ENCODE assay signal across 27 mouse cellular contexts in genomic region chr9:71151386-71151785, GRCm38 (mm10). TPM values are rescaled to one million over a fixed set of nuclear protein-coding genes. Genes with fewer than 3 reads are reported as not detected.
DNase-seq lines count a peak whose midpoint lies in the region; ATAC-seq lines count a peak whose summit lies in the region.
"Had no signal": no experiment of that assay in that cellular context is flagged by ENCODE, and none has a peak within 500 bp of the region (broad histone marks: within the 10 kb centered on the region; RNA-seq: fewer than 3 reads in every experiment).

No protein-coding gene starts in this region.

- H3K36me3 ChIP-seq in midbrain, embryonic 10.5 days: no peaks in the 10 kb centered on the region
- H3K36me3 ChIP-seq in midbrain, embryonic 13.5 days: no peaks in the 10 kb centered on the region
- H3K36me3 ChIP-seq in liver, embryonic 13.5 days: no peaks in the 10 kb centered on the region
- H3K36me3 ChIP-seq in embryonic facial prominence, embryonic 10.5 days (replicated peaks): no peaks in the 10 kb centered on the region
- H3K36me3 ChIP-seq: hindbrain, embryonic 12.5 days; limb, embryonic 13.5 days; midbrain, embryonic 12.5 days; neural tube, embryonic 13.5 days had no signal

- no peaks in the 10 kb centered on the region for H3K9me3 ChIP-seq in midbrain, embryonic 10.5 days (replicated peaks)
- H3K9me3 ChIP-seq in midbrain, embryonic 13.5 days: no peaks in the 10 kb centered on the region
- H3K9me3 ChIP-seq in liver, embryonic 13.5 days (replicated peaks): no peaks in the 10 kb centered on the region
- no peaks in the 10 kb centered on the region for H3K9me3 ChIP-seq in embryonic facial prominence, embryonic 10.5 days
- H3K9me3 ChIP-seq: hindbrain, embryonic 12.5 days; limb, embryonic 13.5 days; midbrain, embryonic 12.5 days; neural tube, embryonic 13.5 days had no signal

- peak; percentile 15 for DNase-seq in heart, adult 11 months
- no peak for DNase-seq in heart, postnatal 14 days
- no peak for DNase-seq in midbrain, embryonic 10.5 days (ENCODE audit: low spot score)
- no peak for DNase-seq in liver, embryonic 13.5 days
- peak; percentile 38 for DNase-seq in retina, embryonic 14.5 days (ENCODE audit: low spot score)
- DNase-seq in embryonic facial prominence, embryonic 10.5 days (ENCODE audit: low spot score): no peak
- DNase-seq in layer of hippocampus, postnatal 14 days (ENCODE audit: low spot score in 2 of 2): no peak
- DNase-seq: adrenal gland, postnatal 25 days; cerebellum, adult 2 months; cerebellum, postnatal 14 days; gastrocnemius, adult 2 months; kidney, adult 11 months; kidney, postnatal 14 days; layer of hippocampus, adult 9-11 months; lung, adult 2 months; lung, postnatal 10 days; right cerebral cortex, postnatal 25 days; spleen, adult 18-20 months; thymus, adult 2 months; thymus, postnatal 4 days had no signal

- H3K4me2 ChIP-seq in midbrain, embryonic 13.5 days (replicated peaks): no peak overlapping the region
- H3K4me2 ChIP-seq in liver, embryonic 13.5 days: no peak overlapping the region
- H3K4me2 ChIP-seq: hindbrain, embryonic 12.5 days; limb, embryonic 13.5 days; midbrain, embryonic 12.5 days; neural tube, embryonic 13.5 days had no signal

- WGBS in midbrain, embryonic 10.5 days: 66% methylated on average over 6 of the region's 6 CpGs
- WGBS in midbrain, embryonic 13.5 days: 40% methylated on average over 6 of the region's 6 CpGs
- 75% methylated on average over 6 of the region's 6 CpGs for WGBS in liver, embryonic 13.5 days (ENCODE audit: insufficient replicate concordance)
- WGBS in embryonic facial prominence, embryonic 10.5 days: 52% methylated on average over 6 of the region's 6 CpGs

- H3K9ac ChIP-seq in midbrain, embryonic 13.5 days (replicated peaks): no peak overlapping the region
- peak overlapping the region; percentile 26; the same call in 1 of the 2 replicates for H3K9ac ChIP-seq in liver, embryonic 13.5 days
- H3K9ac ChIP-seq: hindbrain, embryonic 12.5 days; limb, embryonic 13.5 days; midbrain, embryonic 12.5 days; neural tube, embryonic 13.5 days had no signal

- no peaks in the 10 kb centered on the region for H3K27me3 ChIP-seq in midbrain, embryonic 10.5 days (ENCODE audit: low read depth, poor library complexity, severe bottlenecking)
- H3K27me3 ChIP-seq in midbrain, embryonic 13.5 days: no peaks in the 10 kb centered on the region
- H3K27me3 ChIP-seq in liver, embryonic 13.5 days: no peaks in the 10 kb centered on the region
- H3K27me3 ChIP-seq in embryonic facial prominence, embryonic 10.5 days (replicated peaks; ENCODE audit: low read depth, poor library complexity, severe bottlenecking): no peaks in the 10 kb centered on the region
- H3K27me3 ChIP-seq: hindbrain, embryonic 12.5 days; limb, embryonic 13.5 days; midbrain, embryonic 12.5 days; neural tube, embryonic 13.5 days had no signal

- H3K27ac ChIP-seq in midbrain, embryonic 10.5 days (replicated peaks): 0 out of 2 replicates have a peak overlapping the region, but pooled peaks have one; percentile 46
- no peak overlapping the region for H3K27ac ChIP-seq in midbrain, embryonic 13.5 days
- peak overlapping the region; percentile 79 for H3K27ac ChIP-seq in liver, embryonic 13.5 days
- no peak overlapping the region; the same call in 1 of the 2 replicates for H3K27ac ChIP-seq in embryonic facial prominence, embryonic 10.5 days (replicated peaks)
- H3K27ac ChIP-seq: gastrocnemius, adult 2 months; hindbrain, embryonic 12.5 days; limb, embryonic 13.5 days; midbrain, embryonic 12.5 days; neural tube, embryonic 13.5 days had no signal

- peaks cover 6% of the 10 kb centered on the region; the same call in 1 of the 2 replicates for H3K4me1 ChIP-seq in midbrain, embryonic 10.5 days
- H3K4me1 ChIP-seq in midbrain, embryonic 13.5 days (replicated peaks): 0 out of 2 replicates have a peak, but pooled peaks cover 4% of the 10 kb centered on the region
- peaks cover 84% of the 10 kb centered on the region for H3K4me1 ChIP-seq in liver, embryonic 13.5 days (replicated peaks)
- no peaks in the 10 kb centered on the region for H3K4me1 ChIP-seq in embryonic facial prominence, embryonic 10.5 days
- H3K4me1 ChIP-seq: hindbrain, embryonic 12.5 days; limb, embryonic 13.5 days; midbrain, embryonic 12.5 days; neural tube, embryonic 13.5 days had no signal

- no peak overlapping the region for H3K4me3 ChIP-seq in midbrain, embryonic 10.5 days
- H3K4me3 ChIP-seq in midbrain, embryonic 13.5 days (replicated peaks): no peak overlapping the region
- no peak overlapping the region for H3K4me3 ChIP-seq in liver, embryonic 13.5 days (replicated peaks)
- H3K4me3 ChIP-seq in embryonic facial prominence, embryonic 10.5 days: no peak overlapping the region
- H3K4me3 ChIP-seq: erythroblast, embryonic 14.5 days; gastrocnemius, adult 2 months; hindbrain, embryonic 12.5 days; limb, embryonic 13.5 days; midbrain, embryonic 12.5 days; neural tube, embryonic 13.5 days had no signal

- ATAC-seq in midbrain, embryonic 13.5 days: no peak
- no peak for ATAC-seq in liver, embryonic 13.5 days (ENCODE audit: low read depth)
- ATAC-seq: forebrain, embryonic 16.5 days had no signal

- intact Hi-C loops in heart, postnatal 14 days (cut with DNase I): no loop called here

RNA-seq across cellular contexts. Expression of gene Aqp9, which starts 17.1 kb away (rescaled TPM):
- under 1 TPM; 0.73 to 0.84 TPM for total RNA-seq in heart, postnatal 14 days (2021)
- polyA plus RNA-seq in midbrain, embryonic 10.5 days (2016; fragmentation: Nextera tagmentation; extraction: Ambion mirVana): 0.05 and 0.14 TPM in 2 replicates
- polyA plus RNA-seq in midbrain, embryonic 13.5 days (2015; fragmentation: Nextera tagmentation; extraction: Ambion mirVana): 0.43 and 0.58 TPM in 2 replicates
- 8.3 and 9.3 TPM in 2 replicates for polyA plus RNA-seq in liver, embryonic 13.5 days (2015; fragmentation: Nextera tagmentation; extraction: Ambion mirVana)
- polyA plus RNA-seq in embryonic facial prominence, embryonic 10.5 days (2016; fragmentation: Nextera tagmentation; extraction: Ambion mirVana): 0.16 TPM in 1 of 2 replicates, not detected in the other
- 1 to 10 TPM; 2.1 to 2.3 TPM for total RNA-seq in layer of hippocampus, postnatal 14 days (2021)
- total RNA-seq: gastrocnemius, adult 2 months had no signal
- polyA plus RNA-seq: hindbrain, embryonic 12.5 days had no signal

Comparison
In these comparisons a context has a peak if more than half of its experiments do, and no peak if none do; other contexts are left out.
1. DNase-seq: peak in heart, adult 11 months (single experiment) and retina, embryonic 14.5 days (single experiment); none in heart, postnatal 14 days (0 of 2), midbrain, embryonic 10.5 days (single experiment), liver, embryonic 13.5 days (single experiment), embryonic facial prominence, embryonic 10.5 days (single experiment) and layer of hippocampus, postnatal 14 days (0 of 2).
2. H3K27ac ChIP-seq: peak in midbrain, embryonic 10.5 days (single experiment) and liver, embryonic 13.5 days (single experiment); none in midbrain, embryonic 13.5 days (single experiment) and embryonic facial prominence, embryonic 10.5 days (single experiment).